Mouse (Mus musculus) heart, postnatal 0 days (tissue): ENCODE results near the gene Slc35e2.

Experiments
- CTCF ChIP-seq: IDR thresholded peaks from 2 replicates; pipeline ENCODE4 v1.5.1; 2016; ENCODE audit warnings: antibody characterized with exemption, control low read depth, low read depth
- EP300 ChIP-seq: IDR thresholded peaks from 2 replicates; pipeline ENCODE4 v1.6.1; 2016; ENCODE audit warnings: antibody characterized with exemption, low read depth

GRCm38 (mm10) chr4:155618321-155618720, 17.1 kb downstream of the Slc35e2 start:
- no peak for TF ChIP-seq CTCF
- no peak for TF ChIP-seq EP300
